In genomic region chr6:97958276-97958675, GRCm38 (mm10) we compare ENCODE assay signal across 20 mouse cellular contexts.
DNase-seq lines count a peak whose midpoint lies in the region; ATAC-seq and TF ChIP-seq lines count a peak whose summit lies in the region.
"Had no signal": no experiment of that assay in that cellular context is flagged by ENCODE, and none has a peak within 500 bp of the region (broad histone marks: within the 10 kb centered on the region; RNA-seq: fewer than 3 reads in every experiment).

No protein-coding gene starts in this region.

- no peak overlapping the region for H3K9ac ChIP-seq in ES-Bruce4 (ENCODE audit: low read depth, poor library complexity, severe bottlenecking)
- no peak overlapping the region for H3K9ac ChIP-seq in kidney, embryonic 15.5 days
- H3K9ac ChIP-seq in forebrain, embryonic 16.5 days (replicated peaks; ENCODE audit: low read depth, low read length), result no peak overlapping the region
- H3K9ac ChIP-seq in liver, embryonic 11.5 days (ENCODE audit: low read depth, low read length), result no peak overlapping the region
- H3K9ac ChIP-seq: hindbrain, embryonic 12.5 days; liver, embryonic 14.5 days had no signal

- peak; percentile 88 for ATAC-seq in kidney, embryonic 15.5 days (replicated peaks; ENCODE audit: low FRiP score)
- ATAC-seq in forebrain, embryonic 16.5 days, result no peak
- ATAC-seq in liver, embryonic 11.5 days (replicated peaks; ENCODE audit: low FRiP score), result no peak
- ATAC-seq: CD4-positive, CD25-positive, alpha-beta regulatory T cell, adult 4 months; forebrain, embryonic 14.5 days; intestine, postnatal 0 days; lung, postnatal 0 days had no signal

- 71% methylated on average over 4 of the region's 4 CpGs for WGBS in kidney, embryonic 15.5 days
- WGBS in forebrain, embryonic 16.5 days, result 87% methylated on average over 4 of the region's 4 CpGs
- 76% methylated on average over 4 of the region's 4 CpGs for WGBS in liver, embryonic 11.5 days

- H3K27me3 ChIP-seq in ES-Bruce4 (ENCODE audit: control insufficient read depth, insufficient read depth, low read length, poor library complexity, severe bottlenecking), result no peaks in the 10 kb centered on the region
- H3K27me3 ChIP-seq in kidney, embryonic 15.5 days, result no peaks in the 10 kb centered on the region
- peaks cover 2% of the 10 kb centered on the region; the same call in 1 of the 2 replicates for H3K27me3 ChIP-seq in forebrain, embryonic 16.5 days (replicated peaks; ENCODE audit: control insufficient read depth, insufficient read depth, low read length)
- H3K27me3 ChIP-seq in liver, embryonic 11.5 days (replicated peaks; ENCODE audit: control insufficient read depth, insufficient read depth, low read length), result no peaks in the 10 kb centered on the region
- H3K27me3 ChIP-seq: hindbrain, embryonic 12.5 days had no signal

- no peak overlapping the region for H3K4me3 ChIP-seq in ES-Bruce4 (ENCODE audit: low read depth, low read length)
- no peak overlapping the region for H3K4me3 ChIP-seq in kidney, embryonic 15.5 days (replicated peaks)
- H3K4me3 ChIP-seq in forebrain, embryonic 16.5 days (replicated peaks; ENCODE audit: low read length), result no peak overlapping the region
- H3K4me3 ChIP-seq in liver, embryonic 11.5 days (ENCODE audit: low read depth, low read length), result no peak overlapping the region
- H3K4me3 ChIP-seq: heart, adult 2 months; hindbrain, embryonic 12.5 days had no signal

- intact Hi-C loops in left cerebral cortex, postnatal 14 days (cut with DNase I), result no loop called here

- H3K4me2 ChIP-seq in kidney, embryonic 15.5 days, result no peak overlapping the region
- no peak overlapping the region for H3K4me2 ChIP-seq in forebrain, embryonic 16.5 days (ENCODE audit: low read length)
- H3K4me2 ChIP-seq in liver, embryonic 11.5 days, result no peak overlapping the region
- H3K4me2 ChIP-seq: hindbrain, embryonic 12.5 days; midbrain, embryonic 11.5 days had no signal

- peak; percentile 64 for DNase-seq in kidney, adult 11 months
- DNase-seq in kidney, postnatal 36 days, result peak; percentile 47 to 71
- no peak for DNase-seq in left cerebral cortex, postnatal 14 days (ENCODE audit: low spot score in 2 of 2)
- no peak for DNase-seq in heart, adult 8-10 months (ENCODE audit: low spot score)
- DNase-seq in liver, embryonic 11.5 days (ENCODE audit: low spot score), result no peak
- DNase-seq: adrenal gland, postnatal 14 days; cerebellum, adult 8-10 months; gastrocnemius, postnatal 25 days; heart, adult 2 months; layer of hippocampus, adult 9-11 months had no signal

- peak overlapping the region; percentile 6; the same call in 1 of the 2 replicates for H3K27ac ChIP-seq in ES-Bruce4 (ENCODE audit: insufficient read depth, low read length)
- H3K27ac ChIP-seq in kidney, embryonic 15.5 days, result peak overlapping the region; percentile 71
- no peak overlapping the region for H3K27ac ChIP-seq in forebrain, embryonic 16.5 days (ENCODE audit: low read length)
- no peak overlapping the region for H3K27ac ChIP-seq in liver, embryonic 11.5 days (ENCODE audit: low read depth, low read length)
- H3K27ac ChIP-seq: heart, adult 2 months; hindbrain, embryonic 12.5 days; liver, embryonic 14.5 days had no signal

- TF ChIP-seq CTCF in ES-Bruce4 (IDR thresholded peaks at IDR 0.05; ENCODE audit: low read depth, low read length), result no peak

- H3K9me3 ChIP-seq in ES-Bruce4 (replicated peaks; ENCODE audit: control insufficient read depth, insufficient read depth, low read length, poor library complexity, severe bottlenecking), result no peaks in the 10 kb centered on the region
- no peaks in the 10 kb centered on the region for H3K9me3 ChIP-seq in kidney, embryonic 15.5 days (replicated peaks)
- no peaks in the 10 kb centered on the region for H3K9me3 ChIP-seq in forebrain, embryonic 16.5 days (ENCODE audit: control insufficient read depth, low read length)
- H3K9me3 ChIP-seq in liver, embryonic 11.5 days (ENCODE audit: control insufficient read depth, low read length), result no peaks in the 10 kb centered on the region
- H3K9me3 ChIP-seq: hindbrain, embryonic 12.5 days had no signal

- no peak for TF ChIP-seq EP300 in ES-Bruce4 (IDR thresholded peaks at IDR 0.05; ENCODE audit: insufficient read depth, low read depth, low read length)

- H3K36me3 ChIP-seq in ES-Bruce4 (ENCODE audit: control insufficient read depth, insufficient read depth, low read length, poor library complexity, severe bottlenecking), result no peaks in the 10 kb centered on the region
- no peaks in the 10 kb centered on the region for H3K36me3 ChIP-seq in kidney, embryonic 15.5 days
- no peaks in the 10 kb centered on the region for H3K36me3 ChIP-seq in forebrain, embryonic 16.5 days (ENCODE audit: control insufficient read depth, insufficient read depth)
- no peaks in the 10 kb centered on the region for H3K36me3 ChIP-seq in liver, embryonic 11.5 days (ENCODE audit: control insufficient read depth, insufficient read depth, low read length)
- H3K36me3 ChIP-seq: hindbrain, embryonic 12.5 days had no signal

- H3K4me1 ChIP-seq in ES-Bruce4 (ENCODE audit: control insufficient read depth, insufficient read depth, low read length), result peaks cover 2% of the 10 kb centered on the region
- peaks cover 22% of the 10 kb centered on the region for H3K4me1 ChIP-seq in kidney, embryonic 15.5 days
- H3K4me1 ChIP-seq in forebrain, embryonic 16.5 days (replicated peaks; ENCODE audit: control insufficient read depth, insufficient read depth, low read length), result no peaks in the 10 kb centered on the region
- H3K4me1 ChIP-seq in liver, embryonic 11.5 days (replicated peaks; ENCODE audit: control insufficient read depth, insufficient read depth, low read length), result no peaks in the 10 kb centered on the region
- H3K4me1 ChIP-seq: hindbrain, embryonic 12.5 days had no signal

- TF ChIP-seq POLR2A in ES-Bruce4 (IDR thresholded peaks at IDR 0.05; ENCODE audit: insufficient read depth, low read length), result no peak

Comparison
In these comparisons a context has a peak if more than half of its experiments do, and no peak if none do; other contexts are left out.
1. H3K27ac ChIP-seq: peak in ES-Bruce4 (single experiment) and kidney, embryonic 15.5 days (single experiment); none in forebrain, embryonic 16.5 days (single experiment) and liver, embryonic 11.5 days (single experiment).
2. DNase-seq: peak in kidney, adult 11 months (single experiment) and kidney, postnatal 36 days (2 of 2); none in left cerebral cortex, postnatal 14 days (0 of 2), heart, adult 8-10 months (single experiment) and liver, embryonic 11.5 days (single experiment).